Mouse (Mus musculus) brain, adult 2 months (tissue): Measurements from ENCODE around the gene Slc27a3.

ENCODE experiments used
- DNase-seq: peaks from one replicate; pipeline ENCODE4 v3.0.0; 2011; ENCODE audit warnings: low read depth, low spot score

The Slc27a3 gene

DNA sequence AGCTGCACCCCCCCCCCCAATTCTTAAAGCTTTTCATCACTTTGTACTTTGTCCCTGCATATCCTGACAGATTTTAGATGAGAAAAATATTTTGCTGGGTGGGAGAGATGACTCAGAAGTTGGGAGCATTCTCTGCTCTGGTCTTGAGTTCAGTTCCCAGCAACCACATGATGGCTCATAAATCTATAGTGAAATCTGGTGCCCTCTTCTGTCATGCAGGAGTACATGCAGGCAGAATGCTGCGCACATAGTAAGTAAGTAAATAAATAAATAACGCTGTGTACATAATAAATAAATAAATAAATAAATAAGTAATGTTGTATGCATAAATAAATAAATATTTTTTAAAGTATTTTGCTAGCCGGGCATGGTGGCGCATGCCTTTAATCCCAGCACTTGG is 41.9 kb downstream of the Slc27a3 start:
- DNase-seq, result no peak

DNA sequence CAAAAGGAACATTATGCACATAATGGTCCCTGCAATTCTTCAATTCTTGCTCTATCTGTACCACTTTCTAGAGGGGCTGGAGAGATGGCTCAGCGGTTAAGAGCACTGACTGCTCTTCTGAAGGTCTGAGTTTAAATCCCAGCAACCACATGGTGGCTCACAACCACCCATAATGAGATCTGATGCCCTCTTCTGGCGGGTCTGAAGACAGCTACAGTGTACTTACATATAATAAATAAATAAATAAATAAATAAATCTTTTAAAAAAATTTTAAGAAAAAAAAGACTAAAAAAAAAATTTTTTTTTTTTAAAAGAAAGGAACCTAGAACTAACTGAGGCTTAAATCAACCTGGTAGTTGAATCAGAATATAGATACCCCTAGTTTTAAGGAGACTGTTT is 46.9 kb downstream of the Slc27a3 start:
- DNase-seq, result peak; percentile 14

DNA sequence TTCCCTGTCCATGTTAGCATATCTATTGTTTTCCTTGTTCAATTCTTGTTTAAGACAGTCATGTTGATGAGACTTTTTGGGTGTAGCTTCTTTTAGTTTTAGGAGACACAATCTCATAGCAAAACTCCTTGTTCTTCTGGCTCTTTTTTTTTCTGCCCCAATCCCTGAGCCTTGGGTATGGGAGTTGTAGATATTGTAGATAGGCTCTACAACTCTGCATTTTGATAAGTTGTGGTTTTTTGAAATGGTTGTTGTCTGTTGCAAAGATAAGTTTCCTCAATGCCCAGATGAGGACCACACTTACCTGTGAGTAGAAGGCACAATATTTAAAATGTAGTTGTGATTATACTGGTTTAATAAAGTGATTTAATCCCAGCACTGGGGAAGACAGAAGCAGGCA is 49.6 kb downstream of the Slc27a3 start:
- DNase-seq, result no peak

DNA sequence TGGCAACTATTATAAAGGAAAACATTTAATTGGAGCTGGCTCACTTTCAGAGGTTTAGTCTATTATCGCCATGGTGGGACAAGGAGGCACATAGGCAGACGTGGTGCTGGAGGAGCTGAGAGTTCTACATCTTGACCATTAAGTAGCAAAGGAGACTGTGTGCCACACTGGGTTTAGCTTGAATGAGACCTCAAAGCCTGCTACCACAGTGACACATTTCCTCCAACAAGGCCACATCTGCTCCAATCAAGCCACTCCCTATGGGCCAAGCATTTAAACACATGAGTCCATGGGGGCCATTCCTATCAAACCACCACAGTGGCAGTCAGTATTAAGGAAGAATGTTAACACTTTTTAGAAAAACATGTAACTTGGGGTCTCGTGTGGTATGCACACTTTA is 51.5 kb downstream of the Slc27a3 start:
- no peak for DNase-seq

DNA sequence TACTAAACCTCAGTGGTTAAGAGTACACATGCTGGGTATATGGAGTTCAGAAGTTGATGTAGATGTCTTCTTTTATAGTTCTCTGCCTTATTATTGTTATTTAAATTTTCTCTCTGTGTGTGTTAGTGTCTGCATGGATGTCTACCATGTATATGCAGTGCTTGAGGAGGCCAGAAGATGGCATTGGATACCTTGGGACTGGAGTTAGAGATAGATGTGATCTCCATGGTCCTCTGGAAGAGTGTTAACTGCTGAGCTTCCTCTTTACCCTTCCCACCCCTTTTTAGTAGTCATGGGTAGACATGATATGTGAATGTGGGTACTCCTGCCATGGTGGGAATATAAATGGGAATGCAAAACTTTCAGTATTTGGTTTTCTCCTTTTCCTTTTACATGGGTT is 54.2 kb downstream of the Slc27a3 start:
- DNase-seq, result no peak
